Mouse (Mus musculus): ENCODE measurements around the gene Lrp8.
A peak's percentile ranks its signal among the peaks of the same experiment; 100 is the strongest.

Gene Lrp8

GRCm38 (mm10) chr4:107808655-107809054 is 6.6 kb downstream of the Lrp8 start:
- DNase-seq (ENCODE audit: low spot score) = no peak

DNA sequence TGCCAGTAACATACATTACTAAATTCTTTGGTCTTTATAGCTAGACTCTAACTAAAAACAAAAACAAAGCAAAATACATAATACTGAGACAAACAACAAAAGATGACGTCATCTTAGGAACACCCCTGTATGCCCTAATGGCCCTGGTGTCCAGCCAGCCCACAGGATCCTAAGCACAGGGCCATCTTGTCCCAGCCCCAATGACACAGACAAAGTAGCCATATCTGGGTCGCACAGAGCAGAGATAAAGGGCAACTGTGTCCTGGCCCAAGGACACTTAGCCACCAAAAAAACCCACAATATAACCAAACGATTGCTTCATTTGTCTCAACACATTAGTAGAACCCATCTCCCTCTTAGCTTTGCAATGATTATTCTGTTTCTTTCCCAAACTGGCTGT is 8.9 kb downstream of the Lrp8 start:
- DNase-seq (ENCODE audit: low spot score) = no peak

GRCm38 (mm10) chr4:107811716-107812330 is 9.8 kb downstream of the Lrp8 start:
- DNase-seq (ENCODE audit: low spot score) = no peak

DNA sequence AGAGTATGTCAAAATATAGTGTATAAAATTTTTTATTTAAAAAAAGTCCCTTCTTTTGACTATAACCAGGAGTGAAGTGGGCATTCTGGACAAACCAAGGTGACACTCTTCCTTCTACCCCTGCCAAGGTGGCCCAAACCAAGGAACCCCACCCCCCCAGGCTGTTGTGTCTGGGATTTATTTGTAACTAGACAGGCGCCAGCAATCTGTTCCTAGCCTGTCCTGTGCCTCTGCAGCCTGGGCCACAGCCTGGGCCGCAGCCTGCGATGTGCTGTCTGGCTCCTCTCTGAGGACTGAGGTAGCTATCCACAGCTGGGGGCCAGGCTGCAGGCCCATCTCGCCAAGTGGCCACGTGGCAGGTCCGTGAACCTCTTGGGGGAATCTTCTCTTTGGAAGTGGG is 10.3 kb downstream of the Lrp8 start:
- DNase-seq (ENCODE audit: low spot score) = no peak

DNA sequence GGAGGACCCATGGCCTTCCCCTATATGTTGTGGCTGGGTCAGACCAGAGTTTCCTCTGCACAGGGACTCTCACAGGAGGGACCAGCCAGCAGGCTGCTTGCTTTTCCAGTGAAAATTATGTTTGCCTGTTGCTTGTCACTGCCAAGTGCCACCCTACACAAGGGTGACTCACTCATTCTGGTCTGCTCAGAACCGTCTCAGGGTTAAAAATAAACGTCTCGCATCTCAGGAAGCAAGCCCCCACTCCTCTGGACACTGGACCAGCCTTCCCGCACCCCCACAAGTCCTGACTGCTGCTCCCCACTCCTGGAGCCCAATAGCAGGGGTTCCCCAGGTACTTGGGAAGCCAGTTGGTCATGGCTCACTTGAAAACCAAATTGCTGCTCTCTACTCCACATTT is 14.4 kb downstream of the Lrp8 start:
- DNase-seq (ENCODE audit: low spot score) = no peak

- no peak for DNase-seq (ENCODE audit: low spot score)
Measured at GRCm38 (mm10) chr4:107817463-107817862, 15.4 kb downstream of the Lrp8 start.

DNA sequence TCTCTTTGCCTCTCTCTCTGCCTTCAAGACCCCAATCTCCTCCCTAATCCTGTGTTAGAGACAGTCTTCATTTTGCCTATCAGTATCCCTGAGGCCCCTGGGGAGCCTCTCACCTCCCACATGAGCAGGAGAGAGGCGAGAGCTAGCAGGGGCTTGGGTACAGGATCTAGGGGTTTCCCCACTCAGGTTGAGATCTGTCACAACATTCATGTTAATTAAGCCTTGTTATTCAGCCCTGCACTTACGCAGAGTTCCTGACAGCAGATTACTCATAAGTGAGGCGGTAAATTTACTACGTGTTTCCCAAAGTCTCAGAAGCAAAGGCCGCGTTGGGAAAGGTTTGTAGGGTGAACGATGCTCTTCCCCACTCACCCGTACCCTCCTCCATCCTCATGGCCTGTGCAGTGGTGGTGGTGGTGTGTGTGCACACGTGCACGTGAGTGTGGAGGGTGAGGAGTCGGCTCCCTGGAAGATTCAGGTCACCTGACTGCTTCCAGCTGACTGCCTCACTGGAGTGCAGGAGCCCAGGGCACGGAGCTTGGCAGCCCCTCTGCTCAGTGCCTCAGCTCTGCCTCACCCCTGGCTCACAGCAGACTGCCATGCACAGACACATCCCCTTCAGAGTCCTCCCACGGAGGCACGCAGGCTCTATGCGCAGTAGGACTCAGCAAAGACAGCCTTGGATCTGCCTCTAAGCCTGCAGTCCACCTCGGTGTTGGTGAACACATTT is 18.1 kb downstream of the Lrp8 start:
- DNase-seq (ENCODE audit: low spot score) = no peak

DNA sequence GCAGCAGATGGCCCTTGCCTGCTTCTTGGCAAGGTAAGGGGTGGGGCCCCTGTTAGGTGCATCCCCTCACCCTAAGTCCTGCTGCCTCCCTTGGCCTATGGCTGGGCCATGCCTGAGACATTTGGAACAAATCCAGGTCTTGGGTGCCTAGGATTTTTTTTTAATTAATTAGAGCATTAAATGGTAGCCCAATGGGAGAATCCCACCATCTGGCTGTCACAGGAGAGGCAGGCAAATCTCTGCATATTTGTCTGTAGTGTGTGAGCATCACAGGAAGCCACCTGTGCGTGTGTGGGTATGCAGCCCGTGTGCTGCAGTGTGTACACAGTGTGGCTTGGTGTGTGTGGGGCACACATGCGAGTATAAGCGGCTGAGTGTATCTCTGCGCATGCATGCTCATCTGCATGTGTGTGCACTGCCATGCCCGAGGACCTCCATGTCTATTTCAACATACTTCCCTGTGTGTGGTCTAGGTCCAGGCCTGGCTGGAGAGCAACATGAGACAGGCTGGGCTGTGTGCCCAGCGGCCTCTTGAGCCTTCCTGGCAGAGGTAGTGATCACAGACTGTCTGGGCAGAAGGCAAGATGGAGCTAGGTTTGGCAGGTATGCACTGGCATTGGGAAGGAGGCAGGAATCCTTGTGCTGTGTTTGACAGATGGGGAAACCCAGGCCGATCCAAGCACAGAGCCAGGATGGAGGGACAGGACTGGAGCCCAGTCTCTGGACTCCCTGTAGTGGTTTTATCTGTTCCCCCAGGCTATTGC is 19.0 kb downstream of the Lrp8 start:
- DNase-seq (ENCODE audit: low spot score) = no peak

DNA sequence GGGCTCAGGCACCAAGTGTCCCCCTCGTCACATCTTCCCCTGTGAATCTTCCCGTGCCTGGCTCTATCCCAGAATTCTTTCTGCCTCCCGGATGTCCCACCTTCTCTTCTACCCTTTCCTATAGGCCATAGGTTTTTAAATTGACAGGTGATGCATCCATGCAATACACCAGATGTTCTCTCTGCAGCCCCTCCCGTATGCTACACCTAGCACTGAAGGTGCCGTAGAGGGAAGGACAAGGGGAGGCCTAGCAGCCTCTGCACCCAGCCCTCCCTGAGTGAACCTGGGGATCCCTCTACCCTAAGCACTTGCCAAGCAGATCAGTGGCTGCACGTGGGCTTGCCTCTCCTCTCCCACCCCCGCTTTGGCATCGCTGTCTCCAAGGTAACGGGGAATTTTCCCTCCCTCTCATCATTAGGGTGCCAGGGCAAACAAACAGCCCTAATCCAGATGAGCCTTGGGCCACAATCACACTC is 20.9 kb downstream of the Lrp8 start:
- no peak for DNase-seq (ENCODE audit: low spot score)

- no peak for DNase-seq (ENCODE audit: low spot score)
Measured at GRCm38 (mm10) chr4:107823511-107823910, 21.4 kb downstream of the Lrp8 start.

GRCm38 (mm10) chr4:107828727-107829218 is 26.7 kb downstream of the Lrp8 start:
- no peak for DNase-seq (ENCODE audit: low spot score)

GRCm38 (mm10) chr4:107829675-107830074 is 27.6 kb downstream of the Lrp8 start:
- DNase-seq (ENCODE audit: low spot score) = no peak

GRCm38 (mm10) chr4:107830189-107830588 is 28.1 kb downstream of the Lrp8 start:
- no peak for DNase-seq (ENCODE audit: low spot score)

DNA sequence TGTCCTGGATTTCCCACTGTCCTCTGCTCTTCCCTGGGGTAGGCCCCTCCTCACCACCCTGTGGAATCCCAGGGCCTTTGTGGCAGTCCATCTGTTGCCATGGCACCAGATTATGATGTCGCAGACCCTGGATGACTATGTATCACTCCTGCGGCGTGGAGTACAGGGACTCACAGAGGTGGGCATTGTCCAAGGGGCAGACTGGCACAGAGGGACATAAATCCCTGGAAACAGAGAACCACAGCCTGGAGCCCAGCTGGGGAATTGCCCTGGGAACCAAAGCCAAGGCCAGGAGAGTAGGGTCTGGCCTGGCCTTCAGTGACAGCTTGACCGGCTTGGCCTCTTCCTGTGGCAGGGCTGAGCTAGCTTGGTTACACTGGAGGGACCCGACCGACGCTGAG is 28.8 kb downstream of the Lrp8 start:
- DNase-seq (ENCODE audit: low spot score) = no peak

DNA sequence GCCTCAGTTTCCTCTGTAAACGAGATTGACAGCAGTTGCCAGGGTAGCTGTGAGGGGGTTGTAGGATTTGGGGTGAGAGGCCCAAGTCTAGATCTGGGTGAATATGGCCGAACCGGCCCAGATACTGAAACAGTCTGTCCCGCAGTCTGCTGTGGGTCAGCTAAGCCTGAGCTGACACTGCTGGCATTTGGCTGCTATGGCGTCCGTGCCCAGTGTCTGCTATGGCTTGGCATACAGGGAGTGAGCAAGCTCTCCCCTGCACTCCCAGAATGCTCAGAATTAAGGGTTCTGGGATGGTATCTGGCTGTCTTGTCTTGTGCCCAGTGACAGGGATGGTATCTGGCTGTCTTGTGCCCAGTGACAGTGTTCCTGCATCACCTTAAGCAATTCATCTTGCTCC is 29.6 kb downstream of the Lrp8 start:
- no peak for DNase-seq (ENCODE audit: low spot score)

DNA sequence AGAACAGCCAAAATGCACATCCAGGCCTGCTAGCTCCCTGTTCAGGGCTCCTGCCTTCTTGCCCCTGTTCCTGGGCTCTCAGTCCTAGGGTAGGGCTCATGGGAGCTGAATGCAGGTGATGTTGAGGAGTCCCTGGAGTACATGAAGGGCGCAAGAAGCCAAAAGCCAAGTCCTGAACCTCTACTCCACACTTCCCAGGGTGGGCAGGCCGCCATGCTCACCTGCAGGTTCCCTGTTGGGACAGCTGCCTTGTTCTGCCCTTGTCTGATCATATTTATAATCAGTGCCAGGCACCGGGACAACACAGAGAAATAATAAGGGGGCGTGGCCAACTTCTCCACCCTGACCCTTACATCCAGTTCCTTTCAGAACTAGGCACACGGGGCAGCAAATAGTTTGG is 31.5 kb downstream of the Lrp8 start:
- DNase-seq (ENCODE audit: low spot score) = no peak

GRCm38 (mm10) chr4:107834643-107835314 is 32.7 kb downstream of the Lrp8 start:
- no peak for DNase-seq (ENCODE audit: low spot score)

DNA sequence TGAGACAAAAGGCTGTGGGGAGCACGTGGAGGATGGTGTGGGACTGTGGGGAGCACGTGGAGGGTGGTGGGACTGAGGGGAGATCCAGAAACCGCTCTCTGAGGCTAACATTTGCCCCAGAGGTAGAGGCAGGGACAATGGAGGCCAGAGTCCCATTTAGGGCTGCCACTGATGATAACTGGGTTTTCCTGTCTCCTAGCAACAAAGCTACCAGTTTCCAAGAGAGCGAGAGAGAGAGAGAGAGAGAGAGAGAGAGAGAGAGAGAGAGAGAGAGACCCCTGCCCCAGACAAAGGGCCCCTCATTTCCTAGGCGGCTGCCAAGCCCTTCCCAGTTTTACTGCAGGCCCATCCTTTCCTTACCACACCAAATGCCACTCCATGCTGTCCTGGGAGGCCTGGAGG is 33.4 kb downstream of the Lrp8 start:
- DNase-seq (ENCODE audit: low spot score) = no peak

GRCm38 (mm10) chr4:107836758-107837157 is 34.7 kb downstream of the Lrp8 start:
- DNase-seq (ENCODE audit: low spot score) = no peak

- DNase-seq (ENCODE audit: low spot score) = no peak
Measured at GRCm38 (mm10) chr4:107837910-107838309, 35.8 kb downstream of the Lrp8 start.

DNA sequence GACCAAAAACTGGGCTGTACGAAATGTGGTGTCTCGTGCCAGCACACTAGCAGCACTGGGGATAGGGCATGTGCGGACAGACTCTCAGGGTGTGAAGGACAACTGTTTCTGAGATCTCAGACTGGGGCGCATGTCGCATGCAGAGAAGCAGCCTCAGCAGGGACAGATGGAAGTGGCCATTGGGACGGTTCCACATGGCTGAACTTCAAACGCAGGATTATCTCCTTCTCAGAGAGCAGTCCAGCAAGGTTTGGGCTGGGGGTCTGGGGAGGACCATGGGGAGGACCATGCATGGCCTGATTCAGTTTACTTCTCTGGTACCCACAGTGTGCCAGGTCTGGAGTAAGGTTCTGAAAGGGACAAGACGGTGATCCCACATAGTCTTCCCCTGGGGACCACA is 41.6 kb downstream of the Lrp8 start:
- DNase-seq (ENCODE audit: low spot score) = no peak

- peak; percentile 63 for DNase-seq (ENCODE audit: low spot score)
Measured at GRCm38 (mm10) chr4:107844971-107845370, 42.9 kb downstream of the Lrp8 start.

Data from T-cell, adult 2 months (primary cell).